Mouse (Mus musculus) skeletal muscle tissue, postnatal 0 days (tissue): Measurements from ENCODE around the gene Gm10800. TPM values are rescaled to one million over a fixed set of nuclear protein-coding genes. Genes with fewer than 3 reads are reported as not detected.

Source experiments
- polyA plus RNA-seq: library from polyadenylated mRNA; unstranded; fragments of >200 nt; fragmentation: Nextera tagmentation; extraction: Ambion mirVana; gene quantifications from 2 replicates; pipeline ENCODE4 v1.2.1, GENCODE M21; 2015

The Gm10800 gene
- polyA plus RNA-seq: 0.35 and 1.1 TPM in 2 replicates

GRCm38 (mm10) chr2:98667201-98667600 lies at the start of gene Gm10800:
Gene Gm10800 (minus strand): TSS chr2:98667301.

GRCm38 (mm10) chr2:98661937-98662336 lies 5.2 kb downstream of the Gm10800 start, which contains the start of gene Gm10801:
Gene Gm10801 (plus strand): TSS chr2:98662237.

Other genes starting within 250 kb of the Gm10800 start
- not detected in 2 replicates for gene Gm10801, start 5.1 kb downstream of the Gm10800 start, polyA plus RNA-seq